Mouse (Mus musculus) midbrain, embryonic 13.5 days (tissue): Measurements from ENCODE around the gene Olfr1340. TPM values are rescaled to one million over a fixed set of nuclear protein-coding genes. Genes with fewer than 3 reads are reported as not detected.
A peak's percentile ranks its signal among the peaks of the same experiment; 100 is the strongest.

Source experiments
- ATAC-seq: fragments of 200-750 bp; cut with Nextera tagmentation; 2 replicates; pipeline ENCODE4 v1.8.0; 2017; ENCODE audit warnings: mild to moderate bottlenecking, moderate TSS enrichment, moderate library complexity
- H3K27ac ChIP-seq: fragments of 300-500 bp; sonication (generic); 2 replicates; pipeline ENCODE4 v1.5.1; 2015; ENCODE audit warnings: inconsistent platforms, mild to moderate bottlenecking, moderate library complexity
- H3K27me3 ChIP-seq: fragments of 300-500 bp; sonication (generic); 2 replicates; pipeline ENCODE4 v1.6.1; 2015; ENCODE audit warnings: mild to moderate bottlenecking, inconsistent platforms
- H3K36me3 ChIP-seq: fragments of 300-500 bp; sonication (generic); 2 replicates; pipeline ENCODE4 v1.6.1; 2015; ENCODE audit warnings: mild to moderate bottlenecking, inconsistent platforms
- H3K4me1 ChIP-seq: fragments of 300-500 bp; sonication (generic); replicated peaks from 2 replicates; pipeline ENCODE4 v1.6.1; 2015; ENCODE audit warnings: inconsistent platforms
- H3K4me2 ChIP-seq: fragments of 300-500 bp; sonication (generic); replicated peaks from 2 replicates; pipeline ENCODE4 v1.6.1; 2015; ENCODE audit warnings: moderate library complexity, mild to moderate bottlenecking, inconsistent platforms
- H3K4me3 ChIP-seq: fragments of 300-500 bp; sonication (generic); replicated peaks from 2 replicates; pipeline ENCODE4 v1.5.1; 2015; ENCODE audit warnings: mild to moderate bottlenecking, inconsistent platforms
- H3K9ac ChIP-seq: fragments of 300-500 bp; sonication (generic); replicated peaks from 2 replicates; pipeline ENCODE4 v1.6.1; 2015; ENCODE audit warnings: mild to moderate bottlenecking, inconsistent platforms
- H3K9me3 ChIP-seq: fragments of 300-500 bp; sonication (generic); 2 replicates; pipeline ENCODE4 v1.6.1; 2016; ENCODE audit warnings: mild to moderate bottlenecking, inconsistent platforms
- WGBS: fragments of 180-500 bp; shearing (Covaris S2); methylation state at CpG from one replicate; pipeline ENCODE4 v1.1.7; 2015; 5-methylcytosine and 5-hydroxymethylcytosine counted together
- polyA plus RNA-seq: library from polyadenylated mRNA; unstranded; fragments of >200 nt; fragmentation: Nextera tagmentation; extraction: Ambion mirVana; gene quantifications from 2 replicates; pipeline ENCODE4 v1.2.1, GENCODE M21; 2015

Gene Olfr1340
- polyA plus RNA-seq = not detected in 2 replicates

GRCm38 (mm10) chr4:118719838-118720237 is at the start of gene Olfr1340:
Olfr1340 (plus strand) TSS chr4:118720138.
- H3K4me1 ChIP-seq = no peaks in the 10 kb centered on the region
- no peak within 1 kb of the TSS for H3K27ac ChIP-seq
- H3K36me3 ChIP-seq = no peaks in the 10 kb centered on the region
- H3K27me3 ChIP-seq = no peaks in the 10 kb centered on the region
- H3K4me2 ChIP-seq = no peak within 1 kb of the TSS
- H3K4me3 ChIP-seq = no peak within 1 kb of the TSS
- no peaks in the 10 kb centered on the region for H3K9me3 ChIP-seq
- no peak for ATAC-seq
- no peak within 1 kb of the TSS for H3K9ac ChIP-seq

DNA sequence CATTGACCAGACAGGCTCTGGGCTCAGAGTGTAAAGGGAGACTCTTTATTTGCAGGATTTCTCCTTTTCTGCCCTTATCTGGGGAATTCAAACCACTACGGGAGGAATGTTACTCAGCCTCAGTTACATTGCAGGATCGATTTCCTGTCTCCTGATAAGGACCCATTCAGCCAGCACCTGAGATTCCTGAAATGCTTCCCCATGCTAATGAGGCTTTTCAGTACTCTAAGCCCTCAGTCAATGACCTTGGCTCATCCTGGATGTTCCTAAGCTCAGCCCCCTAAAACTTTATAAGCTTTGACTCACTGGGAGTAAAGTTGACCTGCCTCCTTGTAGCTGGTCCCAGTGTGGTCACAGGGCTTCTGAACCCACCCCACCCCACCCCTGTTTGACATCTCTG is 32.9 kb upstream of the Olfr1340 start:
- Histone ChIP-seq H3K9ac (no peak overlapping the region), H3K4me1 (no peaks in the 10 kb centered on the region), H3K4me3 (no peak overlapping the region), H3K4me2 (no peak overlapping the region), H3K9me3 (no peaks in the 10 kb centered on the region), H3K36me3 (no peaks in the 10 kb centered on the region), H3K27me3 (no peaks in the 10 kb centered on the region), H3K27ac (no peak overlapping the region)
- ATAC-seq = no peak
- 86% methylated on average over 2 of the region's 2 CpGs for WGBS

DNA sequence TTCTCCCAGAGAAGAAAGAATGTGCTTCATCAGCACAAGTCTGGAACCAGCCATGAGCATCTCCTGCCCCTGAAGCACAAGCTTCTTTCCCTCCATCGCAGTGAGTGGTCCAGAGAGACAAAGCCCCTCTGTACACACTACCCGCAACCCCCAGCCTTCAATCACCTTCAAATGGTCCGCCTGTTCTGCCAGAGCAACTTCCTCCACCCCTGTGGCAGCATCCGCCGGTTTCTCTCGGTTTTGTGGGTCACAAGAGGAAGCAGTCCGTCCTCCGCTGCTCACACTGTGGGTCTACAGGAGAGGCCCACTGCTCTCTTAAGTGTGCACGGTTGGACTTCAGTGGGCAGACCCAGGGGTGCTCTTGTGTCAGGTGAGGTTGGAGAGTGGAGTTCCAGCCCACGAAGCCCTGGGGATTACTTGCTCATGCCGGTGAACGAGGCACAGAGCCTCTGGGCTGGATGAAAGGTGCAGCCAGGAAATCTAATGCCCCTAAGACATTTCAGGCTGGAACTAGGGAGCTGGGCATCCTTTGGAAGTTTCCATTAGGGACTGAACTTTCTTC is 27.4 kb upstream of the Olfr1340 start, which contains the start of gene Olfr1342:
Gene Olfr1342 (minus strand): TSS at position 345 of the 562 bp plus-strand sequence.
- Histone ChIP-seq H3K27me3 (no peaks in the 10 kb centered on the region), H3K9me3 (no peaks in the 10 kb centered on the region), H3K4me3 (no peak within 1 kb of the TSS), H3K36me3 (no peaks in the 10 kb centered on the region), H3K27ac (no peak within 1 kb of the TSS), H3K9ac (no peak within 1 kb of the TSS), H3K4me2 (no peak within 1 kb of the TSS), H3K4me1 (0 out of 2 replicates have a peak, but pooled peaks cover 2% of the 10 kb centered on the region)
- ATAC-seq = no peak
- 58% methylated on average over 12 of the region's 12 CpGs for WGBS

GRCm38 (mm10) chr4:118693812-118694211 is 26.1 kb upstream of the Olfr1340 start:
- H3K9me3 ChIP-seq = no peaks in the 10 kb centered on the region
- 0 out of 2 replicates have a peak, but pooled peaks cover 2% of the 10 kb centered on the region for H3K4me1 ChIP-seq
- WGBS = 33% methylated on average over 2 of the region's 2 CpGs
- 0 out of 2 replicates have a peak, but pooled peaks have one; percentile 24 for ATAC-seq
- no peak overlapping the region for H3K9ac ChIP-seq
- H3K36me3 ChIP-seq = no peaks in the 10 kb centered on the region
- no peak overlapping the region for H3K4me2 ChIP-seq
- no peak overlapping the region for H3K4me3 ChIP-seq
- H3K27ac ChIP-seq = no peak overlapping the region
- H3K27me3 ChIP-seq = no peaks in the 10 kb centered on the region

GRCm38 (mm10) chr4:118703223-118703622 is 16.7 kb upstream of the Olfr1340 start, which contains the start of gene Olfr1341:
Olfr1341 (plus strand) TSS chr4:118703523.
- no peaks in the 10 kb centered on the region for H3K27me3 ChIP-seq
- no peaks in the 10 kb centered on the region for H3K4me1 ChIP-seq
- H3K9ac ChIP-seq = no peak within 1 kb of the TSS
- H3K36me3 ChIP-seq = no peaks in the 10 kb centered on the region
- no peak within 1 kb of the TSS for H3K4me2 ChIP-seq
- ATAC-seq = no peak
- no peaks in the 10 kb centered on the region for H3K9me3 ChIP-seq
- WGBS = 80% methylated on average over 3 of the region's 3 CpGs
- H3K4me3 ChIP-seq = no peak within 1 kb of the TSS
- no peak within 1 kb of the TSS for H3K27ac ChIP-seq

DNA sequence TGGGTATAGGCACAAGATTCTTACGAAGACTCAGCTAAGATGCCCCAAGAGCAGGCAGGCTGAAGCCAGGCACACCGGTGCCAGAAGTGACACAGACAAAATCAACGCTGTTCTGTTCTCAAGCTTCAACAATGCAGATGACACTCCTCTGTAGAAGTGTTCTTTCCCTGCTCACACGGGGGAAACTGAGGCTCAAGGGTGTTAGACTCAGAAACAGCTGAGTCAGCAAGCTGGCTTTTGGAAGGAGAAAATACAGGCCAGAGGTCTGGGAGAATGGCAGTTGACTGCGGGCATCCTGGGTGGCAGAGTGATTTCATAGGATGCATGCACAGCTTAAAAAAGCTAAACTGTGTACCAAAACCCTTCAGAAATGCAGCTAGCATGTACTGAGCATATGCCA is 11.9 kb upstream of the Olfr1340 start:
- no peaks in the 10 kb centered on the region for H3K36me3 ChIP-seq
- no peak overlapping the region for H3K9ac ChIP-seq
- 86% methylated on average over 5 of the region's 5 CpGs for WGBS
- no peaks in the 10 kb centered on the region for H3K4me1 ChIP-seq
- ATAC-seq = no peak
- no peak overlapping the region for H3K27ac ChIP-seq
- no peaks in the 10 kb centered on the region for H3K9me3 ChIP-seq
- H3K4me2 ChIP-seq = no peak overlapping the region
- H3K27me3 ChIP-seq = no peaks in the 10 kb centered on the region
- H3K4me3 ChIP-seq = no peak overlapping the region

GRCm38 (mm10) chr4:118711656-118712055 is 8.3 kb upstream of the Olfr1340 start:
- WGBS = 11% methylated on average over 1 of the region's 1 CpGs
- Histone ChIP-seq H3K27me3 (no peaks in the 10 kb centered on the region), H3K27ac (no peak overlapping the region), H3K4me1 (no peaks in the 10 kb centered on the region), H3K4me3 (no peak overlapping the region), H3K4me2 (no peak overlapping the region), H3K9me3 (no peaks in the 10 kb centered on the region), H3K36me3 (no peaks in the 10 kb centered on the region), H3K9ac (no peak overlapping the region)
- no peak for ATAC-seq

DNA sequence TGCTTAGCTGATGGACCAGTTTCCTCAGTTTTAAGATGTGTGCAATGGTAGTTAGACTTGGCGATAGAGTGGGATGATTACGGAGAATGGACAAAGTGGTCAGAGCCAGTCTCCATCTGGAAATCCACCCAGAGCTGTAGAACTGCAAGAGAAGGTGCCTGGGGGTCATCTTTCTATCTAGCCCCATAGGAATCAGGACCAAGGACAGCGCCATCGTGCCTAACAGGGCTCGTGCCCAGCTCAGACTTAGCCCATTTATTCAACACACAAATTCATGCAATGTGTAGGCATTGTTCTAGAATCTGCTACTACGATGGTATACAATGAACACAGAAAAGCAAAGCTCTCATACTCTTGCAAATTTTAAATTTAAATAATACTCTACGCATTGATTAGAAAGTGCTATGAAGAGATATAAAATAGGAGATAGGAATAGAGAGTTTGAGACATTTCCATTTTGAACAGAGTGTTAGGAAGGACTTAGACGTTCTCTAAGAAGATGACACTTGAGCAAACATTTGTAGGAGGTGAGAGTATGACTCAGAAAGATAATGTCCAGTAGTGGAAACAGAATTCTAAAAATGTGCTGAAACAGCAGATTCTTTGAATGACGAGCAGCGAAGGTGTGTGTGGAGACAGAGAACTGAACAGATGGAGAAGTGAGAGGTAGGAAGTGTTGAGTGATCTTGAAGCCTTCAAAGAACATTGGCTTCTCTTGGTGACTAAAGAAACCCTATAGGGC is 2.0 kb downstream of the Olfr1340 start:
- Histone ChIP-seq H3K4me2 (no peak overlapping the region), H3K36me3 (no peaks in the 10 kb centered on the region), H3K4me1 (no peaks in the 10 kb centered on the region), H3K4me3 (no peak overlapping the region), H3K27ac (no peak overlapping the region), H3K9ac (no peak overlapping the region), H3K9me3 (no peaks in the 10 kb centered on the region), H3K27me3 (no peaks in the 10 kb centered on the region)
- 57% methylated on average over 10 of the region's 10 CpGs for WGBS
- ATAC-seq = no peak

DNA sequence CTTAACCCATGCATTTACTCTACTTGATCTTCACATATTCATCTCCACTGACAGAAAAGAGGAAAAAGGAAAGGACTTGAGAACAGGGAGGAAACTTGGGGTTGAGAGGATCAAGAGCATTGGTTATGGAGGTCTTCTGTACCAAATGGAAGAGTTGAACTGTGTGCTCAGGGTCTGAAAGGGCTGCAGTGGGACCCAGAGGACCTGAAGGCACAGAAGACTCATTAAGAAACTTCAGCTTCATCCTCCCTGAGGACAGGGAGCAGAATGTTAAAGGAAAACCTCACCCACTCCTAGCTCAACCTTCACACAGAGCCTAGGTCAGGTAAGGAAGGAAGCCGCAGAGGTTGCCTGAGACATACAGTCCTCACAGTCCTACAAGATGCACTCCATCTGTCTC is 11.9 kb downstream of the Olfr1340 start, which contains the start of gene Olfr1339:
Gene Olfr1339 (plus strand): TSS at position 301 of the 400 bp plus-strand sequence.
- Histone ChIP-seq H3K4me3 (no peak within 1 kb of the TSS), H3K27ac (no peak within 1 kb of the TSS), H3K4me2 (no peak within 1 kb of the TSS), H3K9ac (no peak within 1 kb of the TSS), H3K36me3 (no peaks in the 10 kb centered on the region), H3K27me3 (no peaks in the 10 kb centered on the region), H3K9me3 (no peaks in the 10 kb centered on the region), H3K4me1 (no peaks in the 10 kb centered on the region)
- WGBS = 100% methylated on average over 1 of the region's 1 CpGs
- no peak for ATAC-seq

GRCm38 (mm10) chr4:118739574-118739973 is 19.6 kb downstream of the Olfr1340 start:
- H3K27me3 ChIP-seq = peaks cover 25% of the 10 kb centered on the region
- no peak for ATAC-seq
- no peak overlapping the region for H3K4me3 ChIP-seq
- no peak overlapping the region for H3K4me2 ChIP-seq
- H3K27ac ChIP-seq = no peak overlapping the region
- no peaks in the 10 kb centered on the region for H3K36me3 ChIP-seq
- H3K9ac ChIP-seq = no peak overlapping the region
- 60% methylated on average over 3 of the region's 3 CpGs for WGBS
- peaks cover 10% of the 10 kb centered on the region for H3K4me1 ChIP-seq
- no peaks in the 10 kb centered on the region; the same call in 1 of the 2 replicates for H3K9me3 ChIP-seq

DNA sequence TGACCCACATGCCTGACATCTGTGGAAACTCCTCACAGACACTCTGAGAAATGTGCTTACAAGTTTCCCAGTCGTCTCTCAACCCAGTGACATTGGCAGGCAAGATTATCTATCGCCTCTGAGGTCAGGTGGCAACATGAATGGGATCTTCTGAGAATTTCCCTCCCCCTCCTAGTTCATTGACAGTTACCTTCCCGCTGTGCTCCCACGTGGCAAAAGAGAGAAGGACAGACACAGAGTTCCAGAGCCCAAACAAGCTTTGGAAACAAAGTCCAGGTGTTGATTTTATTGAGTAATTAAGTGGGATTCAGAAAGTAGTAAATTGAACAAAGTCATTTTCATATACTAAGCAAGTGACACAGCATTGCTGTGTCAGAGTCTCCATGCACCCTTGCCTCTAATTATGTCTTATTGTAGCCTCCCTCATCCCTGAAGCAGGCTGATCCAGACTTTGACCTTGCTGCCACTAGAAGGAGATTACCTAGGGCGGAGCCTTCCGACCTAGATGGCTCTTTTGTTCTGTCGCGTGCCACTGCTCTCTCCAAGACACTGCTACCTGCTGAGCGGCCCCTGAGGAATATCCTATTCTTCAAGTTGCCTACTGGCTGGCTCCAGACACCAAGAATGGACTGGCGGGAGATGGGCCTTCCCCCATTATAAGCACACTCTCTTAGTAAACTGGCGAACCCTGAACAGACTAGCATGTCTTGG is 21.2 kb downstream of the Olfr1340 start:
- no peak overlapping the region; the same call in 1 of the 2 replicates for H3K4me3 ChIP-seq
- H3K9me3 ChIP-seq = no peaks in the 10 kb centered on the region; the same call in none of the 2 replicates
- no peak overlapping the region for H3K27ac ChIP-seq
- H3K36me3 ChIP-seq = no peaks in the 10 kb centered on the region
- H3K4me1 ChIP-seq = peaks cover 10% of the 10 kb centered on the region
- no peak overlapping the region for H3K9ac ChIP-seq
- ATAC-seq = no peak
- H3K27me3 ChIP-seq = peaks cover 25% of the 10 kb centered on the region
- WGBS = 3% methylated on average over 11 of the region's 11 CpGs
- H3K4me2 ChIP-seq = peak overlapping the region; percentile 20; the same call in 1 of the 2 replicates

- WGBS = 2% methylated on average over 16 of the region's 16 CpGs
- Histone ChIP-seq H3K4me3 (no peak overlapping the region; the same call in 1 of the 2 replicates), H3K4me2 (peak overlapping the region; percentile 20), H3K4me1 (peaks cover 10% of the 10 kb centered on the region), H3K9me3 (no peaks in the 10 kb centered on the region; the same call in none of the 2 replicates), H3K27me3 (peaks cover 25% of the 10 kb centered on the region), H3K9ac (no peak overlapping the region), H3K27ac (no peak overlapping the region), H3K36me3 (no peaks in the 10 kb centered on the region)
- no peak for ATAC-seq
Observed at GRCm38 (mm10) chr4:118741881-118742280, 21.9 kb downstream of the Olfr1340 start.
